ENCODE assay signal across 9 mouse cellular contexts in the genomic region with DNA sequence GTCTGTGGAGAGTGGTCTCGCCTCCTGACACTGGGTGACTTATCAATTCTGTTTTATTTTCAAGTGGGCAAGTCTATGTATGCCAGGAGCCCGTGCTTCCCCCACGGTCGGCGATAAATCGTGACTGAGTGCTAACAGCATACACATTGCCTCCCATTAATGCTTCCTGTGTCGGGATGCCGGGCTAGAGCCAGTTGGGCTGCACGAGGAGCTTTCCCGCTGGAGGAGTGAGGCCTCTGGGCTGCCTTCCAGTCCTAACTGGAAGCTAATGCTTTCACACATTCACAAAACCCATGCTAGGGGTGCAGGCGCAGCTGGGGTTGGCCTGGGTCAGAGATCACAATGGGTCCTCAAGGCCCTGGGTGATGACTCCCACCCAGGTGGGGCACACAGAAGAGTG.
A peak's percentile ranks its signal among the peaks of the same experiment; 100 is the strongest.
DNase-seq lines count a peak whose midpoint lies in the region; ATAC-seq lines count a peak whose summit lies in the region.
"Had no signal": no experiment of that assay in that cellular context is flagged by ENCODE, and none has a peak within 500 bp of the region (broad histone marks: within the 10 kb centered on the region; RNA-seq: fewer than 3 reads in every experiment).

No protein-coding gene starts in this region.

- DNase-seq in urinary bladder, postnatal 14 days (ENCODE audit: low spot score) = peak; percentile 24
- no peak for DNase-seq in urinary bladder, postnatal 10 days (ENCODE audit: low spot score)
- peak; percentile 54 for DNase-seq in forebrain, embryonic 14.5 days (ENCODE audit: low spot score)
- DNase-seq in left cerebral cortex, postnatal 36 days (ENCODE audit: low spot score in 2 of 2) = no peak
- no peak for DNase-seq in cerebellum, adult 18-20 months
- DNase-seq: liver had no signal

- H3K27ac ChIP-seq in forebrain, embryonic 14.5 days (ENCODE audit: low read depth, low read length) = no peak overlapping the region
- peak overlapping the region; percentile 41; the same call in 1 of the 2 replicates for H3K27ac ChIP-seq in heart, embryonic 15.5 days
- H3K27ac ChIP-seq: neural tube, embryonic 13.5 days had no signal

- intact Hi-C loops in left cerebral cortex, postnatal 36 days (cut with DNase I) = no loop called here

- H3K9ac ChIP-seq in forebrain, embryonic 14.5 days (ENCODE audit: low read length) = no peak overlapping the region
- H3K9ac ChIP-seq in heart, embryonic 15.5 days = no peak overlapping the region
- H3K9ac ChIP-seq: neural tube, embryonic 13.5 days had no signal

- H3K9me3 ChIP-seq in forebrain, embryonic 14.5 days (replicated peaks; ENCODE audit: control insufficient read depth, low read length) = no peaks in the 10 kb centered on the region
- no peaks in the 10 kb centered on the region for H3K9me3 ChIP-seq in heart, embryonic 15.5 days (replicated peaks)
- H3K9me3 ChIP-seq: neural tube, embryonic 13.5 days had no signal

- H3K4me2 ChIP-seq in forebrain, embryonic 14.5 days (ENCODE audit: low read length) = no peak overlapping the region
- peak overlapping the region; percentile 4; the same call in 1 of the 2 replicates for H3K4me2 ChIP-seq in heart, embryonic 15.5 days
- H3K4me2 ChIP-seq: neural tube, embryonic 13.5 days had no signal

- H3K4me3 ChIP-seq in forebrain, embryonic 14.5 days (ENCODE audit: low read depth, low read length) = no peak overlapping the region
- no peak overlapping the region for H3K4me3 ChIP-seq in heart, embryonic 15.5 days
- H3K4me3 ChIP-seq: neural tube, embryonic 13.5 days had no signal

- 54% methylated on average over 11 of the region's 11 CpGs for WGBS in forebrain, embryonic 14.5 days
- WGBS in heart, embryonic 15.5 days = 18% methylated on average over 11 of the region's 11 CpGs

- H3K27me3 ChIP-seq in forebrain, embryonic 14.5 days (replicated peaks; ENCODE audit: control insufficient read depth, insufficient read depth, low read length) = no peaks in the 10 kb centered on the region
- peaks cover 28% of the 10 kb centered on the region for H3K27me3 ChIP-seq in heart, embryonic 15.5 days

- H3K4me1 ChIP-seq in forebrain, embryonic 14.5 days (ENCODE audit: control insufficient read depth, insufficient read depth, low read length) = peaks cover 23% of the 10 kb centered on the region
- peaks cover 43% of the 10 kb centered on the region for H3K4me1 ChIP-seq in heart, embryonic 15.5 days (replicated peaks)

- ATAC-seq in forebrain, embryonic 14.5 days = no peak
- ATAC-seq in heart, embryonic 15.5 days (replicated peaks; ENCODE audit: insufficient number of reproducible peaks, insufficient read depth, low FRiP score, low read depth) = 0 out of 2 replicates have a peak, but pooled peaks have one; percentile 38
- ATAC-seq in erythroid progenitor cell, adult 5-6 weeks (replicated peaks; ENCODE audit: low FRiP score, poor library complexity, severe bottlenecking) = no peak

- H3K36me3 ChIP-seq in forebrain, embryonic 14.5 days (ENCODE audit: control insufficient read depth, insufficient read depth, low read length) = no peaks in the 10 kb centered on the region
- no peaks in the 10 kb centered on the region for H3K36me3 ChIP-seq in heart, embryonic 15.5 days
- H3K36me3 ChIP-seq: neural tube, embryonic 13.5 days had no signal

Comparison
In these comparisons a context has a peak if more than half of its experiments do, and no peak if none do; other contexts are left out.
1. DNase-seq: peak in urinary bladder, postnatal 14 days (single experiment) and forebrain, embryonic 14.5 days (single experiment); none in urinary bladder, postnatal 10 days (single experiment), left cerebral cortex, postnatal 36 days (0 of 2) and cerebellum, adult 18-20 months (0 of 2).